Mouse (Mus musculus) ovary, postnatal 36 days (tissue): Measurements from ENCODE around the gene Ppp4c.
A peak's percentile ranks its signal among the peaks of the same experiment; 100 is the strongest.

Experiments
- DNase-seq: peaks from one replicate; pipeline ENCODE4 v3.0.0; 2022; ENCODE audit warnings: low spot score, mixed read lengths

Ppp4c gene

GRCm38 (mm10) chr7:126759050-126759671 lies 33.1 kb downstream of the Ppp4c start, which contains the start of gene Mapk3:
Gene Mapk3 (plus strand): TSS chr7:126759601.
- DNase-seq, result peak; percentile 89

DNA sequence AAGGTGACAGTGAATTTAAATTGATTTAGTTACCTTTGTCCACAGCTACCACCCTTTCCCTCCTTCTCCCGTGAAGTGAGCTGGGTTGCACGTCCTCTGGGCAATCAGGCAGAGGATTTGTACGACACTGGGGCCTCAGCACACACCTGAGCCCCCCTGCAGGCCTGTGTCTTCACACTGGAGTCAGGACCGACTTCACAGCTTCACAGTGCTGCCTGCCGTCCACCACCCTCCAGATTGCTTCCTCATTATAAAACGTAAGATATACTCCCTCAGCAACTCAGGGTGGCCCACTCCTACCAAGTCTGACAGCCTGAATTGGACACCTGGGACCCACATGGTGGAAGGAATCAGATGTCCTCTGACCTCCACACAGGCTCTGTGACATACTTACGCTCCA lies 33.8 kb downstream of the Ppp4c start:
- DNase-seq, result no peak

DNA sequence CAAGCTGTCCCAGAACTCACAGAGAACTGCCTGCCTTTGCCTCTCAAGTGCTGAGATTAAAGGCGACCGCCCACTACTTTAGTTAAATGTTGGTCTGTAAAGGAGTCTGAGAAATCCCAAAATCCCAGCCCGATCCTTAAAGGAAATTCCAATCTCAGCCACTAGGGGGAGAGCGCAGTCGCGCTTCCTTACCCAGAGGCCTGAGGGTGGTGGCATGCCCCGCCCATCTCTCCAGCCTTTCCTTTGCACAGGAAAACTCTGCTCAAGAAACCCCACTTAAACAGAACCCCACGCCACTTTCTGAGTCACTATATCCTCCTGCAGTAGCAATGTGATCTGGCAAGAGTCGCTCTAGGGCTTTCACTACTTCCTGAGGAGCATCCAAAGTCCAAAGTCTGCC lies 37.4 kb downstream of the Ppp4c start:
- DNase-seq, result peak; percentile 69

DNA sequence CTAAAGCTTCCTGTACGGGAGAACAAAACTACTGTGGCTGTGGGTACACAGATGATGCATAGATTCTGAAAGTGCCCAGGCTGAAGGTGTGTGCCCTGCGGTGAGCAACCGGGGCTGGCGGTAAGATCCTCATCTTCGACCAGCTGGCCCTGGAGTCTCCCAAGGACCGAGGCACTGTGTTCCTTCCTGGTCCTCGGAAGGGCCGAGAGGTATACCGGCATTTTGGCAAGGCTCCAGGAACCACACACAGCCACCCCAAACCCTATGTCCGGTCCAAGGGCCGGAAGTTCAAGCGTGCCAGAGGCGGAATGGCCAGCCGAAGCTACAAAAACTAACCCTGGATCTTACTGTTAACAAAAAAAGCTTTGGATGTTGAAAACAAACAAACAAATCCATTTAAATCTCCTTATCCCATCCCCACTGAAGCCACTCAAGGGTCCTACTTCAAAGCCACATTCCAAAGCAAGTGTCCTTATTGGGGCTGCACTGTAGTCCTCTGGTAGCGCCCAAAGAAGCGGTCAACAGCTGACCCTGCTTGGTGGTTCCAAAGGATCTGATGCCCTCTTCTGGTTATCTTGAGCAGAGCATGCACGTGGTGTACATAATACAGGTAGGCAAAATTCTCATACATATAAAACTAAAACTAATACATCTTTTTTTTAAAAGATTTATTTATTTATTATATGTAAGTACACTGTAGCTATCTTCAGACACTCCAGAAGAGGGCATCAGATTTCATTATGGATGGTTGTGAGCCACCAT lies 42.5 kb downstream of the Ppp4c start:
- DNase-seq, result no peak

DNA sequence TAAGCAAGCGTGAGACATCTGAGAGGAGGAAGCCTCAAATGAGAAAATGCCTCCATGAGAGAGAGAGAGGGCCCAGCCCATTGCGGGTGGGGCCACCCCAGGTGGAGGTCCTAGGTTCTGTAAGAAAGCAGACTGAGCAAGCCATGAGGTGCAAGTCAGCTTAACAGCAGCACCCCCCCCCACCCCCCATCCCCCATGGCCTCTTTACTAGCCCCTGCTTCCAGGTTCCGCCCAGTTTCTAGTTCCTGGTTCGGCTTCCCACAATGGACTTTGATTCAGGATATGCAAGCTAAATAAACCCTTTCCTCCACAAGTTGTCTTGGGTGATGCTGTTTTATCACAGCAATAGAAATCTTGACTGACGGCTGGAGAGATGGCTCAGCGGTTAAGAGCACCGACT lies 43.5 kb downstream of the Ppp4c start:
- DNase-seq, result no peak

GRCm38 (mm10) chr7:126746798-126747197 lies 45.5 kb downstream of the Ppp4c start:
- DNase-seq, result no peak

GRCm38 (mm10) chr7:126746066-126746465 lies 46.2 kb downstream of the Ppp4c start:
- no peak for DNase-seq

GRCm38 (mm10) chr7:126741964-126742482 lies 50.3 kb downstream of the Ppp4c start:
- DNase-seq, result no peak

- DNase-seq, result no peak
Measured at GRCm38 (mm10) chr7:126741452-126741851, 50.8 kb downstream of the Ppp4c start.

DNA sequence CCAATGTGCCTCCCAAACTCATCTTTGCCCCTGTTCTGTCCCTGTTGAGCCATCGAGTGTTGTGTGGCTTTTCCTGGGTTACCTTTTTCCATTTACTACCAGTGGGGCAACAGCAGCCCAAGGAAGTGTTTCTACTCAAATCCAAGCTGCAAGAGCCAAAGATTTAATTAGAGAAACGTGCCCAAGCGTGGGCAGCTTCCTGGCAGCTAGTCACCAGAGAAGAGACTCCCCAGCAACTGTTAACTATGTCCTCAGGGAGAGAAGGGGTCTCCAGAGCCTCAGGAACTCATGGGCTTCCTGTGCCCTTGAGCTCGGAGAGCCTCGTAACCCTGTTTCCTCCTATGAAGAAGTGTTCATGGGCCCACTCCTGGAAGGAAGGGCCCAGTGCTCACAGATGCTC lies 51.3 kb downstream of the Ppp4c start:
- no peak for DNase-seq

- DNase-seq, result no peak
Measured at GRCm38 (mm10) chr7:126740132-126740735, 52.1 kb downstream of the Ppp4c start.

DNA sequence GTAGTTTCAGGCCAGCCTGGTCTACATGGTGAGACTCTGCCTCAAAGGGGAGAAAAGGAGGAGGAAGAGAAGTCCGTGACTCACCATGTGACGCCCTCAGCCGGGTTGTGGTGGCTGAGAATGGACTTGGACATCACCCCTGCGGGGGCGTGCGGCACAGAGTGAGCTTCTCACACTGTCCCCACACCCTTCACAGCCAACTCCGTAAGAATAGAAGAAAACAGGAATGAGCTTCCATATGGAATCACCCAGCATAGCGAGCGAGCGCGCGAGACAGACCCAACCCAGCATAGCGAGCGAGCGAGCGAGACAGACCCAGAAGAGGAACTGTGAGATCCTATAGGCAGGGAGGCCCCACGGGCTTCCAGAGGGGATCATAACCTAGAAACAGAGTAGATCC lies 52.7 kb downstream of the Ppp4c start:
- no peak for DNase-seq

- no peak for DNase-seq
Measured at GRCm38 (mm10) chr7:126736122-126736521, 56.2 kb downstream of the Ppp4c start.
